Mouse (Mus musculus): ENCODE data around the gene Mroh8.
"Not testable (repeated sequence)": the region's sequence is repeated elsewhere in the genome, so short reads cannot be mapped to it uniquely, and the experiment has no call there.

The Mroh8 gene

DNA sequence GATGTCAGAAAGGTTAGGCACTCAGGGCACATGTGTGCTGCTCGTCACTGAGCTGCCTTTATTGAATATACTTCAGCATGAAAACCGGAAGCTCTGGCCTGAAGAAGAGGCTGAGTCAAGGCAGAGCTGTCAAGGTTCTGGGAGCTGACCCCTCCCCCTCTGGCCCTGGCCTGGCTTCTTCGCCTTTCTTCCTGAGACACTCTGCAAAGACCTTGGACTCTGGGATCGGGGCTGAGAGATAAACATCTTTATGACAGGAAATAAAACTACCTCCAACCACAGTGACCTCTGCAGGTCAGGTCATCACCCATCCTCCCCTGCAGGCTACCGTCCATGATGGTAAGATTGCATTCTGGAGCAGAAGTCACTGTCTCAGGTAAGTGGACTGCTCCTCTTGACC, 34.3 kb downstream of the Mroh8 start:
- TF ChIP-seq POU5F1 (IDR thresholded peaks at IDR 0.05; ENCODE audit: borderline replicate concordance, low read length) (no peak), NANOG (IDR thresholded peaks at IDR 0.05; ENCODE audit: borderline replicate concordance, low read length) (no peak), CTCF (conservative IDR thresholded peaks at IDR 0.05; ENCODE audit: low read length) (no peak)
- H3K9me3 ChIP-seq (ENCODE audit: low read length), result 0 out of 2 replicates have a peak, but pooled peaks cover 5% of the 10 kb centered on the region
- peaks cover 42% of the 10 kb centered on the region for H3K4me1 ChIP-seq (replicated peaks; ENCODE audit: low read depth, low read length)
- H3K36me3 ChIP-seq (ENCODE audit: insufficient read depth, low read length), result no peaks in the 10 kb centered on the region
- no peak overlapping the region for H3K4me3 ChIP-seq (replicated peaks; ENCODE audit: low read length)
- peaks cover 23% of the 10 kb centered on the region for H3K27me3 ChIP-seq (ENCODE audit: insufficient read depth, low read length)

- H3K4me3 ChIP-seq (replicated peaks; ENCODE audit: low read length), result no peak overlapping the region
- peaks cover 29% of the 10 kb centered on the region for H3K27me3 ChIP-seq (ENCODE audit: insufficient read depth, low read length)
- H3K4me1 ChIP-seq (replicated peaks; ENCODE audit: low read depth, low read length), result peaks cover 15% of the 10 kb centered on the region
- H3K9me3 ChIP-seq (ENCODE audit: low read length), result no peaks in the 10 kb centered on the region
- TF ChIP-seq NANOG (IDR thresholded peaks at IDR 0.05; ENCODE audit: borderline replicate concordance, low read length), result no peak
- TF ChIP-seq POU5F1 (IDR thresholded peaks at IDR 0.05; ENCODE audit: borderline replicate concordance, low read length), result no peak
- no peak for TF ChIP-seq CTCF (conservative IDR thresholded peaks at IDR 0.05; ENCODE audit: low read length)
- H3K36me3 ChIP-seq (ENCODE audit: insufficient read depth, low read length), result no peaks in the 10 kb centered on the region
These were observed 43.4 kb downstream of the Mroh8 start for GRCm38 (mm10) chr2:157235946-157236345.

GRCm38 (mm10) chr2:157221916-157222315, 57.4 kb downstream of the Mroh8 start:
- not testable (repeated sequence) for H3K9me3 ChIP-seq (ENCODE audit: low read length); H3K4me1 ChIP-seq (replicated peaks; ENCODE audit: low read depth, low read length); H3K4me3 ChIP-seq (replicated peaks; ENCODE audit: low read length); H3K36me3 ChIP-seq (ENCODE audit: insufficient read depth, low read length)
- peaks cover 29% of the 10 kb centered on the region for H3K27me3 ChIP-seq (ENCODE audit: insufficient read depth, low read length)

GRCm38 (mm10) chr2:157220108-157220507, 59.2 kb downstream of the Mroh8 start:
- Histone ChIP-seq H3K9me3 (ENCODE audit: low read length) (no peaks in the 10 kb centered on the region), H3K27me3 (ENCODE audit: insufficient read depth, low read length) (peaks cover 21% of the 10 kb centered on the region), H3K36me3 (ENCODE audit: insufficient read depth, low read length) (no peaks in the 10 kb centered on the region), H3K4me1 (replicated peaks; ENCODE audit: low read depth, low read length) (no peaks in the 10 kb centered on the region), H3K4me3 (replicated peaks; ENCODE audit: low read length) (no peak overlapping the region)
- TF ChIP-seq POU5F1 (IDR thresholded peaks at IDR 0.05; ENCODE audit: borderline replicate concordance, low read length) (no peak), CTCF (conservative IDR thresholded peaks at IDR 0.05; ENCODE audit: low read length) (no peak), NANOG (IDR thresholded peaks at IDR 0.05; ENCODE audit: borderline replicate concordance, low read length) (no peak)

DNA sequence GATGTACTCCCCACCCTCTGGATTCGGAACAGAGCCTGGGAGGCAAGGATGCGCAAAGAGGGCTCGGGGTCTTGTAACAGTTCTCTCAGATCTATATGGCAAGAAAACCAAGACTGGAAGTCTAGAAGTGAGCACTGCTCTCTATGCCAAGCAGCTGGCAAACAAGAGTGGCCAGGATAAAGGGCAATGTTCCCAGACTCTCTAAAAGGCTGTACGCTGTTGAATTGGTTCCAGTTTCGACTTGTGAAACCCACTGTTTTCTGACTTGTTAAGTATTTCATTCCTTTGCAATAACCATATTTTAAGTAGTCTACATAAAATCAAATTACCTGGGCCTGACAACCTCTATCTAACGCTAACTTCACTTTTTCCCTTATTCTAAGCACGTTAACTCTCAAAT, 67.6 kb downstream of the Mroh8 start:
- no peak overlapping the region for H3K4me3 ChIP-seq (replicated peaks; ENCODE audit: low read length)
- no peaks in the 10 kb centered on the region for H3K4me1 ChIP-seq (replicated peaks; ENCODE audit: low read depth, low read length)
- H3K27me3 ChIP-seq (ENCODE audit: insufficient read depth, low read length), result 0 out of 2 replicates have a peak, but pooled peaks cover 3% of the 10 kb centered on the region
- peaks cover 12% of the 10 kb centered on the region for H3K9me3 ChIP-seq (ENCODE audit: low read length)
- TF ChIP-seq POU5F1 (IDR thresholded peaks at IDR 0.05; ENCODE audit: borderline replicate concordance, low read length) (no peak), NANOG (IDR thresholded peaks at IDR 0.05; ENCODE audit: borderline replicate concordance, low read length) (no peak), CTCF (conservative IDR thresholded peaks at IDR 0.05; ENCODE audit: low read length) (no peak)
- no peaks in the 10 kb centered on the region for H3K36me3 ChIP-seq (ENCODE audit: insufficient read depth, low read length)

DNA sequence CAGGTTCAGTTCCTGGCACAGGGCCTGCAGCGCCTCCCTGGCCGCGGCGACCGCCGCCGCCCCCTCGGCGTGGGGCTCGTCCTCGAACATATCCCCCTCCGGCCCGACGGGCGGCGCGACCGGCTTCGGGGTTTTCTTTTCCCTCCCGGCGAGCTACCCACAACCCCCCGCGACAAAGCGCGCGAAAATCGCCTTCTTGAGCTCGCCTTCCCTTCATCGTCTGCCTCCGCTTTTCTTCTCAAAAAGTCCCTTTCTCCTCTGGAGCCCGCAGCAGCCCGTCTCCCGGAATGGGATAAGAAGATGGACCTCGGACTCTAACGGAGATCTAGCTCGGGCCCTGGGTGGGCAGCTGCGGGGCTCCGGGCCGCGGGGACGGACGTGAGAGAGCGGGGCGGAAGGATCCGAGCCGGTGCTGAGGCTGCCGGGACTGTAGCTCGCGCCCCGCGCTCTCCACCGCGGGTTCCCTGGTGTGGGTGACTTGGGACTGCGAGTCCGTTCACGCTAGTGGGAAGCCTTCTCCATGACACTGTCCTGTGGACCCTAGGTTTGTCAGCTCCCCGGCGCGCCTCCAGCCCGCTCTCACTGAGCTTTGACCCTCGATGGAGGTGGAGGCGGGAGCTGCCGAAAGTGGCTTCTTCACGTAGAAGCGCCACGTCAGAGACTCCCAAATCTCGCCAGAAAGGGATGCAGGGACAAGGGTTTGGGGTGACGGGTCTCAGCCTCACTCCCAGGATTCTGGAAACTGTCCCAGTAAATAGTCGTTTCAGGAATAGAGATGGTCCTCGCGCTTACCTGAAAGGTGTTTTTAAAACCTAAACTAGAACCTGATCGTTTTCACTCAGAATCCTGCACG, 74.8 kb downstream of the Mroh8 start, which contains the start of gene Rbl1:
Rbl1 (minus strand) TSS at position 169 of the 853 bp plus-strand sequence.
- Histone ChIP-seq H3K4me1 (replicated peaks; ENCODE audit: low read depth, low read length) (peaks cover 21% of the 10 kb centered on the region), H3K4me3 (replicated peaks; ENCODE audit: low read length) (peak within 1 kb of the TSS; percentile 88), H3K9me3 (ENCODE audit: low read length) (peaks cover 12% of the 10 kb centered on the region), H3K27me3 (ENCODE audit: insufficient read depth, low read length) (no peaks in the 10 kb centered on the region), H3K36me3 (ENCODE audit: insufficient read depth, low read length) (peaks cover 12% of the 10 kb centered on the region; the same call in 1 of the 2 replicates)
- TF ChIP-seq CTCF (conservative IDR thresholded peaks at IDR 0.05; ENCODE audit: low read length), result no peak
- TF ChIP-seq POU5F1 (IDR thresholded peaks at IDR 0.05; ENCODE audit: borderline replicate concordance, low read length), result no peak
- TF ChIP-seq NANOG (IDR thresholded peaks at IDR 0.05; ENCODE audit: borderline replicate concordance, low read length), result no peak

- Histone ChIP-seq H3K36me3 (ENCODE audit: insufficient read depth, low read length) (peaks cover 21% of the 10 kb centered on the region), H3K9me3 (ENCODE audit: low read length) (peaks cover 16% of the 10 kb centered on the region), H3K4me3 (replicated peaks; ENCODE audit: low read length) (peak overlapping the region; percentile 88), H3K4me1 (replicated peaks; ENCODE audit: low read depth, low read length) (peaks cover 21% of the 10 kb centered on the region), H3K27me3 (ENCODE audit: insufficient read depth, low read length) (no peaks in the 10 kb centered on the region)
- TF ChIP-seq NANOG (IDR thresholded peaks at IDR 0.05; ENCODE audit: borderline replicate concordance, low read length) (no peak), CTCF (conservative IDR thresholded peaks at IDR 0.05; ENCODE audit: low read length) (no peak), POU5F1 (IDR thresholded peaks at IDR 0.05; ENCODE audit: borderline replicate concordance, low read length) (no peak)
These were observed 75.6 kb downstream of the Mroh8 start for GRCm38 (mm10) chr2:157203459-157204365.

DNA sequence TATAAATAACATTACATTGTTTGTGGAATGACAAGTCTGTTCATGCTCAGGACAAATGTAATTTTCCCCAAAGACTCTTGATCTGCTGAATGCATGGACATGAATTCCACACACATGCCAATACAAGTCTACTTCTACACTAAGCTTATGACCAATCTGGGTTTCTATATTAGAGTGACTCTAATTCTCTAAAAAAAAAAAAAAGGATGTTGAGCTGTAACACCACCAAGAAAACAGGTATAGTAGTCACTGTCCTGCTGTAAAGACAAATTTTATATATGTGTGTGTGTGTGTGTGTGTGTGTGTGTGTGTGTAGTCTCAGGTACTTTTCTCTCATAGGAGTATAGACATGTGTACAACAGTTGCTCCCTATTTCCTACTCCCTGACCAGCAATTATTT, 76.3 kb downstream of the Mroh8 start:
- Histone ChIP-seq H3K4me1 (replicated peaks; ENCODE audit: low read depth, low read length) (peaks cover 21% of the 10 kb centered on the region), H3K27me3 (ENCODE audit: insufficient read depth, low read length) (no peaks in the 10 kb centered on the region), H3K4me3 (replicated peaks; ENCODE audit: low read length) (no peak overlapping the region), H3K9me3 (ENCODE audit: low read length) (peaks cover 15% of the 10 kb centered on the region), H3K36me3 (ENCODE audit: insufficient read depth, low read length) (peaks cover 25% of the 10 kb centered on the region)
- TF ChIP-seq CTCF (conservative IDR thresholded peaks at IDR 0.05; ENCODE audit: low read length) (no peak), NANOG (IDR thresholded peaks at IDR 0.05; ENCODE audit: borderline replicate concordance, low read length) (no peak)

Measured in E14TG2a.4 (cell line).